Mouse (Mus musculus): ENCODE results near the gene Twf1. TPM values are rescaled to one million over a fixed set of nuclear protein-coding genes. Genes with fewer than 3 reads are reported as not detected.
A peak's percentile ranks its signal among the peaks of the same experiment; 100 is the strongest.

Gene Twf1
- polyA plus RNA-seq, 2 experiments: 13.8 to 24.6 TPM

- Histone ChIP-seq H3K9me3 (ENCODE audit: control insufficient read depth, low read length) (no peaks in the 10 kb centered on the region), H3K4me3 (ENCODE audit: insufficient read depth in 1 of 2, low read depth in 2 of 2, low read length in 2 of 2) (no peak overlapping the region), H3K4me2 (ENCODE audit: low read depth) (no peak overlapping the region), H3K36me3 (replicated peaks; ENCODE audit: control insufficient read depth, insufficient read depth, low read depth) (no peaks in the 10 kb centered on the region), H3K27me3 (ENCODE audit: control insufficient read depth, insufficient read depth, low read length) (no peaks in the 10 kb centered on the region), H3K4me1 (replicated peaks; ENCODE audit: control insufficient read depth in 2 of 2, insufficient read depth in 2 of 2, low read length in 1 of 2) (no peaks in the 10 kb centered on the region), H3K9ac (replicated peaks) (no peak overlapping the region), H3K27ac (no peak overlapping the region)
- WGBS (ENCODE audit: insufficient replicate concordance): 31% methylated on average over 3 of the region's 3 CpGs
- DNase-seq (ENCODE audit: low read depth in 3 of 3, low spot score in 3 of 3): no peak
- TF ChIP-seq CTCF (IDR thresholded peaks at IDR 0.05; ENCODE audit: low read depth) (no peak), EP300 (IDR thresholded peaks at IDR 0.05; ENCODE audit: low read depth) (no peak)
- ATAC-seq (ENCODE audit: insufficient read depth): no peak
Measured at GRCm38 (mm10) chr15:94602441-94602840, 12.8 kb upstream of the Twf1 start.

- Histone ChIP-seq H3K27ac (no peak overlapping the region), H3K27me3 (ENCODE audit: control insufficient read depth, insufficient read depth, low read length) (no peaks in the 10 kb centered on the region)
Measured at GRCm38 (mm10) chr15:94601339-94601738, 11.7 kb upstream of the Twf1 start.

GRCm38 (mm10) chr15:94600145-94600707 lies 10.5 kb upstream of the Twf1 start:
- H3K27me3 ChIP-seq (ENCODE audit: control insufficient read depth, insufficient read depth, low read length): no peaks in the 10 kb centered on the region
- H3K36me3 ChIP-seq (replicated peaks; ENCODE audit: control insufficient read depth, insufficient read depth, low read depth): no peaks in the 10 kb centered on the region
- no peak overlapping the region for H3K4me2 ChIP-seq (ENCODE audit: low read depth)
- DNase-seq (ENCODE audit: low read depth in 3 of 3, low spot score in 3 of 3) (no peak), ATAC-seq (ENCODE audit: insufficient read depth) (no peak)
- 69% methylated on average over 11 of the region's 11 CpGs for WGBS (ENCODE audit: insufficient replicate concordance)
- no peak overlapping the region for H3K27ac ChIP-seq
- TF ChIP-seq EP300 (IDR thresholded peaks at IDR 0.05; ENCODE audit: low read depth) (no peak), CTCF (IDR thresholded peaks at IDR 0.05; ENCODE audit: low read depth) (no peak)
- H3K9ac ChIP-seq (replicated peaks): no peak overlapping the region
- no peaks in the 10 kb centered on the region for H3K4me1 ChIP-seq (replicated peaks; ENCODE audit: control insufficient read depth in 2 of 2, insufficient read depth in 2 of 2, low read length in 1 of 2)
- no peaks in the 10 kb centered on the region for H3K9me3 ChIP-seq (ENCODE audit: control insufficient read depth, low read length)
- H3K4me3 ChIP-seq (ENCODE audit: insufficient read depth in 1 of 2, low read depth in 2 of 2, low read length in 2 of 2): no peak overlapping the region

More at GRCm38 (mm10) chr15:94601339-94601738, 11.7 kb upstream of the Twf1 start:
- no peaks in the 10 kb centered on the region for H3K9me3 ChIP-seq (ENCODE audit: control insufficient read depth, low read length)
- H3K9ac ChIP-seq (replicated peaks): no peak overlapping the region
- H3K4me3 ChIP-seq (ENCODE audit: insufficient read depth in 1 of 2, low read depth in 2 of 2, low read length in 2 of 2): no peak overlapping the region
- DNase-seq (ENCODE audit: low read depth in 3 of 3, low spot score in 3 of 3) (peak in 1 of 3 experiments; percentile 7), ATAC-seq (ENCODE audit: insufficient read depth) (0 out of 2 replicates have a peak, but pooled peaks have one; percentile 35)
- H3K36me3 ChIP-seq (replicated peaks; ENCODE audit: control insufficient read depth, insufficient read depth, low read depth): no peaks in the 10 kb centered on the region
- no peaks in the 10 kb centered on the region for H3K4me1 ChIP-seq (replicated peaks; ENCODE audit: control insufficient read depth in 2 of 2, insufficient read depth in 2 of 2, low read length in 1 of 2)
- peak; percentile 56 for TF ChIP-seq CTCF (IDR thresholded peaks at IDR 0.05; ENCODE audit: low read depth)
- TF ChIP-seq EP300 (IDR thresholded peaks at IDR 0.05; ENCODE audit: low read depth): no peak
- H3K4me2 ChIP-seq (ENCODE audit: low read depth): no peak overlapping the region
- WGBS (ENCODE audit: insufficient replicate concordance): 16% methylated on average over 3 of the region's 3 CpGs

GRCm38 (mm10) chr15:94593586-94593985 lies 3.9 kb upstream of the Twf1 start:
- Histone ChIP-seq H3K27me3 (ENCODE audit: control insufficient read depth, insufficient read depth, low read length) (no peaks in the 10 kb centered on the region), H3K36me3 (replicated peaks; ENCODE audit: control insufficient read depth, insufficient read depth, low read depth) (no peaks in the 10 kb centered on the region), H3K4me3 (ENCODE audit: insufficient read depth in 1 of 2, low read depth in 2 of 2, low read length in 2 of 2) (no peak overlapping the region), H3K9me3 (ENCODE audit: control insufficient read depth, low read length) (no peaks in the 10 kb centered on the region), H3K4me1 (replicated peaks; ENCODE audit: control insufficient read depth in 2 of 2, insufficient read depth in 2 of 2, low read length in 1 of 2) (peaks cover 2 to 9% of the 10 kb centered on the region in 2 experiments; a peak in 1 of 4 replicates), H3K27ac (no peak overlapping the region), H3K9ac (replicated peaks) (no peak overlapping the region), H3K4me2 (ENCODE audit: low read depth) (no peak overlapping the region)
- DNase-seq (ENCODE audit: low read depth in 3 of 3, low spot score in 3 of 3) (no peak), ATAC-seq (ENCODE audit: insufficient read depth) (no peak)
- WGBS (ENCODE audit: insufficient replicate concordance): 62% methylated on average over 1 of the region's 1 CpGs
- TF ChIP-seq EP300 (IDR thresholded peaks at IDR 0.05; ENCODE audit: low read depth): no peak
- TF ChIP-seq CTCF (IDR thresholded peaks at IDR 0.05; ENCODE audit: low read depth): no peak

GRCm38 (mm10) chr15:94591356-94591755 lies 1.7 kb upstream of the Twf1 start:
- H3K9me3 ChIP-seq (ENCODE audit: control insufficient read depth, low read length): no peaks in the 10 kb centered on the region
- no peak overlapping the region for H3K4me2 ChIP-seq (ENCODE audit: low read depth)
- no peak overlapping the region for H3K27ac ChIP-seq
- no peak for TF ChIP-seq CTCF (IDR thresholded peaks at IDR 0.05; ENCODE audit: low read depth)
- no peak for TF ChIP-seq EP300 (IDR thresholded peaks at IDR 0.05; ENCODE audit: low read depth)
- H3K9ac ChIP-seq (replicated peaks): no peak overlapping the region
- WGBS (ENCODE audit: insufficient replicate concordance): 45% methylated on average over 4 of the region's 4 CpGs
- no peaks in the 10 kb centered on the region for H3K36me3 ChIP-seq (replicated peaks; ENCODE audit: control insufficient read depth, insufficient read depth, low read depth)
- no peak overlapping the region for H3K4me3 ChIP-seq (ENCODE audit: insufficient read depth in 1 of 2, low read depth in 2 of 2, low read length in 2 of 2)
- H3K27me3 ChIP-seq (ENCODE audit: control insufficient read depth, insufficient read depth, low read length): no peaks in the 10 kb centered on the region
- ATAC-seq (ENCODE audit: insufficient read depth) (no peak), DNase-seq (ENCODE audit: low read depth in 3 of 3, low spot score in 3 of 3) (no peak)
- H3K4me1 ChIP-seq (replicated peaks; ENCODE audit: control insufficient read depth in 2 of 2, insufficient read depth in 2 of 2, low read length in 1 of 2): peaks cover 3 to 12% of the 10 kb centered on the region in 2 experiments; a peak in 2 of 4 replicates

All from liver, embryonic 14.5 days (tissue).